In genomic region chr15:51254143-51254542, GRCm38 (mm10) we compare ENCODE assay signal across 17 mouse cellular contexts.
"Had no signal": no experiment of that assay in that cellular context is flagged by ENCODE, and none has a peak within 500 bp of the region (broad histone marks: within the 10 kb centered on the region; RNA-seq: fewer than 3 reads in every experiment).

No protein-coding gene starts in this region.

- H3K4me1 ChIP-seq: midbrain, embryonic 10.5 days; midbrain, embryonic 12.5 days; midbrain, embryonic 15.5 days; neural tube, embryonic 12.5 days; stomach, embryonic 15.5 days had no signal

- DNase-seq: liver, postnatal 0 days; lung, adult 2 months; lung, postnatal 14 days; lung, postnatal 36 days; right cerebral cortex, postnatal 14 days; thymus, adult 2 months; thymus, postnatal 14 days; thymus, postnatal 36 days had no signal

- H3K27me3 ChIP-seq: lung, embryonic 15.5 days; midbrain, embryonic 12.5 days; midbrain, embryonic 15.5 days; neural tube, embryonic 12.5 days; stomach, embryonic 15.5 days had no signal

- H3K36me3 ChIP-seq: lung, embryonic 15.5 days; midbrain, embryonic 10.5 days; midbrain, embryonic 12.5 days; midbrain, embryonic 15.5 days; neural tube, embryonic 12.5 days; stomach, embryonic 15.5 days had no signal

- H3K9me3 ChIP-seq: lung, embryonic 15.5 days; midbrain, embryonic 10.5 days; midbrain, embryonic 12.5 days; midbrain, embryonic 15.5 days; neural tube, embryonic 12.5 days; stomach, embryonic 15.5 days had no signal

- H3K4me3 ChIP-seq: lung, embryonic 15.5 days; midbrain, embryonic 10.5 days; midbrain, embryonic 12.5 days; midbrain, embryonic 15.5 days; neural tube, embryonic 12.5 days; stomach, embryonic 15.5 days had no signal

- ATAC-seq: liver, postnatal 0 days; lung, postnatal 0 days; midbrain, embryonic 15.5 days had no signal

- H3K27ac ChIP-seq: lung, embryonic 15.5 days; macrophage; midbrain, embryonic 10.5 days; midbrain, embryonic 12.5 days; midbrain, embryonic 15.5 days; neural tube, embryonic 12.5 days; stomach, embryonic 15.5 days; stomach, postnatal 0 days had no signal
